Mouse (Mus musculus) liver, embryonic 14.5 days (tissue): ENCODE data around the gene Srcap. TPM values are rescaled to one million over a fixed set of nuclear protein-coding genes. Genes with fewer than 3 reads are reported as not detected.

Experiments
- ATAC-seq: fragments of 200-750 bp; cut with Nextera tagmentation; 2 replicates; pipeline ENCODE4 v1.8.0; 2017; ENCODE audit warnings: moderate number of reproducible peaks, mild to moderate bottlenecking, moderate library complexity; ENCODE audit not compliant: insufficient read depth
- DNase-seq, 3 experiments: peaks; one replicate each; pipeline ENCODE4 v3.0.0-alpha.2; 2012 to 2013; ENCODE audit warnings: low read depth in 3 of 3, low spot score in 3 of 3
- H3K27ac ChIP-seq: fragments of 300-500 bp; sonication (generic); 2 replicates; pipeline ENCODE4 v1.5.1; 2014; ENCODE audit warnings: moderate library complexity, mild to moderate bottlenecking, control low read depth, inconsistent platforms
- H3K27me3 ChIP-seq: fragments of 300-500 bp; sonication (generic); 2 replicates; pipeline ENCODE4 v1.6.1; 2014; ENCODE audit warnings: mild to moderate bottlenecking, low read length, moderate library complexity; ENCODE audit not compliant: control insufficient read depth, insufficient read depth
- H3K36me3 ChIP-seq: fragments of 300-500 bp; sonication (generic); replicated peaks from 2 replicates; pipeline ENCODE4 v1.6.1; 2014; ENCODE audit warnings: low read depth; ENCODE audit not compliant: control insufficient read depth, insufficient read depth
- H3K4me1 ChIP-seq, 2 experiments: fragments of 200-500 bp in 1 of 2; fragments of 300-500 bp in 1 of 2; sonication (generic) in 1 of 2; replicated peaks; 2 replicates each; pipeline ENCODE4 v1.6.1; 2012 to 2014; ENCODE audit warnings: antibody characterized with exemption in 1 of 2, inconsistent platforms in 1 of 2, low read length in 1 of 2; ENCODE audit not compliant: control insufficient read depth in 2 of 2, insufficient read depth in 2 of 2
- H3K4me2 ChIP-seq: fragments of 300-500 bp; sonication (generic); 2 replicates; pipeline ENCODE4 v1.6.1; 2014; ENCODE audit warnings: low read depth, mild to moderate bottlenecking, control low read depth, moderate library complexity
- H3K4me3 ChIP-seq, 2 experiments: fragments of 200-500 bp in 1 of 2; fragments of 300-500 bp in 1 of 2; sonication (generic) in 1 of 2; 2 replicates each; pipeline ENCODE4 v1.5.1; 2012 to 2014; ENCODE audit warnings: low read depth in 2 of 2, low read length in 2 of 2, mild to moderate bottlenecking in 2 of 2, control low read depth in 1 of 2, inconsistent platforms in 1 of 2, moderate library complexity in 1 of 2; ENCODE audit not compliant: insufficient read depth in 1 of 2
- H3K9ac ChIP-seq: fragments of 300-500 bp; sonication (generic); replicated peaks from 2 replicates; pipeline ENCODE4 v1.6.1; 2014; ENCODE audit warnings: mild to moderate bottlenecking, control low read depth, moderate library complexity
- H3K9me3 ChIP-seq: fragments of 300-500 bp; sonication (generic); 2 replicates; pipeline ENCODE4 v1.6.1; 2016; ENCODE audit warnings: low read length, mixed read lengths; ENCODE audit not compliant: control insufficient read depth
- CTCF ChIP-seq: IDR thresholded peaks from 2 replicates; pipeline ENCODE4 v1.5.1; 2016; ENCODE audit warnings: antibody characterized with exemption, low read depth, control low read depth
- EP300 ChIP-seq: IDR thresholded peaks from 2 replicates; pipeline ENCODE4 v1.6.1; 2016; ENCODE audit warnings: antibody characterized with exemption, low read depth
- WGBS: fragments of 180-500 bp; shearing (Covaris S2); extraction: QIAGEN DNeasy Blood & Tissue Kit; methylation state at CpG from one replicate; pipeline ENCODE4 v1.1.7; 2014; ENCODE audit not compliant: insufficient replicate concordance; 5-methylcytosine and 5-hydroxymethylcytosine counted together
- polyA plus RNA-seq, 2 experiments: library from polyadenylated mRNA; depleted of rRNA in 1 of 2; stranded (reverse) in 1 of 2; unstranded in 1 of 2; fragments of >200 nt; fragmentation: Nextera tagmentation in 1 of 2; extraction: Ambion mirVana in 1 of 2; gene quantifications; 2 replicates each; pipeline versions ENCODE4 v1.2.1 to v1.2.3; 2012 to 2014

Gene Srcap
- polyA plus RNA-seq, 2 experiments: 3.7 to 10.3 TPM

DNA sequence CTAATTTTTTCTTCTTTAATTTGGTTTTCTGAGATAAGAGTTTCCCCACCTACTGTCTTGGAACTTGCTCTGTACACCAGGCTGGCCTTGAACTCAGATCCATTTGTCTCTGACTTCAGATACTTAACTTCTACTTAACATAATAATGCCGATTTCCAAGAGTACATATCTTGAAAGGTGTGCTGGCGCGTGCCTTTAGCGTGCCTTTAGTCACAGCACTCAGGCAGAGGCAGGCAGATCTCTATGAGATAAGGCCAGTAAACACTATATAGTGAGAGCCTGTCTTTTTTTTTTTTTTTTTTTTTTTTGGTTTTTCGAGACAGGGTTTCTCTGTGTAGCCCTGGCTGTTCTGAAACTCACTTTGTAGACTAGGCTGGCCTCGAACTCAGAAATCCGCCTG, 4.6 kb downstream of the Srcap start:
- TF ChIP-seq EP300 (no peak), CTCF (no peak)
- no peak for DNase-seq
- no peak overlapping the region for H3K9ac ChIP-seq
- peaks cover 8 to 9% of the 10 kb centered on the region in 2 experiments for H3K4me1 ChIP-seq
- no peaks in the 10 kb centered on the region for H3K9me3 ChIP-seq
- no peak overlapping the region for H3K4me3 ChIP-seq
- H3K27me3 ChIP-seq: no peaks in the 10 kb centered on the region
- H3K4me2 ChIP-seq: no peak overlapping the region
- peaks cover 64% of the 10 kb centered on the region for H3K36me3 ChIP-seq
- ATAC-seq: no peak
- H3K27ac ChIP-seq: no peak overlapping the region
- WGBS: 86% methylated on average over 6 of the region's 7 CpGs

DNA sequence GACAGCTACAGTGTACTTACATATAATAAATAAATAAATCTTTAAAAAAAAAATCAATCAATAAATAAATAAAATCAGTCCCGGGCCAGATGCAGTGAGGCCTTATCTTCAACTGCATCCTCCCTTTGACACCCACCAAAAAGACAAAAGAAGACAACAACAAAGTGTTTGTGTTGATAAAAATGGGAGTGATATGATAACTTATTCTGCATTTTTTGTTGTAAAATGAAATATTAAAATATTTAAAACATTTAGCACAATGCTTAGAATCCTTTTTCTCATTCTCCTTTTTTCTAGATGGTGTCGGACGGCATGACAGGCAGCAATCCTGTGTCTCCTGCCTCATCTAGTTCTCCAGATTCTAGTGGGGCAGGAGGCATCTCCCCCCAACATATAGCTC, 7.5 kb downstream of the Srcap start, which contains the start of gene Gm42715:
TSS of gene Gm42715 (plus strand) at position 301 of the 400 bp plus-strand sequence.
- ATAC-seq (no peak), DNase-seq (no peak)
- 89% methylated on average over 3 of the region's 3 CpGs for WGBS
- Histone ChIP-seq H3K27ac (no peak within 1 kb of the TSS), H3K9ac (no peak within 1 kb of the TSS), H3K27me3 (no peaks in the 10 kb centered on the region), H3K4me1 (no peaks in the 10 kb centered on the region), H3K36me3 (peaks cover 87% of the 10 kb centered on the region), H3K4me2 (no peak within 1 kb of the TSS), H3K9me3 (no peaks in the 10 kb centered on the region), H3K4me3 (no peak within 1 kb of the TSS)
- TF ChIP-seq CTCF: no peak
- TF ChIP-seq EP300: no peak

DNA sequence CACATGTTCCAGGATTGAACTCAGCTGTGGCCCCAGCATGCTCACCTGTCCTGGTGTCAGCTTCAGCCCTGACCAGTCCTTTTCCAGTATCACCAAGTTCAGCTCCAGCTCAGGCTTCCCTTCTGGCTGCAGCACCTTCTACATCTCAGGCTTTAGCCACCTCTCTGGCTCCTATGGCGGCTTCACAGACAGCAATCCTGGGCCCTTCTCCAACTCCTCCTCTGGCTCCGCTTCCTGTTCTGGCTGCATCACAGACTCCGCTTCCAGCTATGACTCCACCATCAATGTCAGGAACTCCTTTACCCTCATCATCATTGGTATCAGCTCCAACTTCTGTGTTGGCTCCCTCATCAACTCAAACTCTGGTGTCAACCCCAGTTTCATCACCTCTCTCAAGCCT, 29.9 kb downstream of the Srcap start:
- peaks cover 92% of the 10 kb centered on the region for H3K36me3 ChIP-seq
- no peak overlapping the region for H3K4me3 ChIP-seq
- 92% methylated on average over 3 of the region's 3 CpGs for WGBS
- no peak for TF ChIP-seq EP300
- no peak for TF ChIP-seq CTCF
- H3K9me3 ChIP-seq: no peaks in the 10 kb centered on the region
- no peak overlapping the region for H3K27ac ChIP-seq
- no peak for ATAC-seq
- H3K27me3 ChIP-seq: no peaks in the 10 kb centered on the region
- DNase-seq: no peak
- H3K9ac ChIP-seq: no peak overlapping the region
- no peak overlapping the region for H3K4me2 ChIP-seq
- H3K4me1 ChIP-seq: no peaks in the 10 kb centered on the region

DNA sequence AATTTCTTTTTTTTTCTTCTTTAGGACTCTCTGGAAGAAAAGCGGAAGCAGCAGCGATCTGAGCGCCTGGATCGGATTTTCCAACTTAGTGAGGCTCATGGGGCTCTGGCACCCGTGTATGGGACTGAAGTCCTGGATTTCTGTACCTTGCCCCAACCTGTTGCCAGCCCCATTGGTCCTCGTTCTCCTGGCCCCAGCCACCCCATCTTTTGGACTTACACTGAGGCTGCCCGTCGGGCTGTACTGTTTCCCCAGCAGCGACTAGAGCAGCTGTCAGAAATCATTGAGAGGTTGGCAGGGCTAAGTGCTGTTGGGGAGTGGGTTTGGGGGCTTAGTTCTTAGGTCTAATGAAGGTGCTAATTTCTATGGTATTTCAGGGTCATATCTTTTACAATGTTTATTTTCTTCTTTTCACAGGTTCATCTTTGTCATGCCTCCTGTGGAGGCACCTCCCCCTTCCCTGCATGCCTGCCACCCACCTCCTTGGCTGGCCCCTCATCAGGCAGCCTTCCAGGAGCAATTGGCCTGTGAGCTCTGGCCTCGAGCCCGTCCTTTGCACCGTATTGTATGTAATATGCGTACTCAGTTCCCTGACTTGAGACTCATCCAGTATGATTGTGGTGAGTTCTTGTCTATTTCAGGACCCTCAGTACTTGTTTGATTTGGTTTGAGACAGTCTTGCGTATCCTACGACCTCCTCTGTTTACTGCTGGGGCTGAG, 37.5 kb downstream of the Srcap start:
- Histone ChIP-seq H3K27ac (no peak overlapping the region), H3K27me3 (no peaks in the 10 kb centered on the region), H3K4me3 (no peak overlapping the region), H3K9ac (no peak overlapping the region), H3K4me1 (no peaks in the 10 kb centered on the region), H3K9me3 (no peaks in the 10 kb centered on the region), H3K4me2 (no peak overlapping the region), H3K36me3 (peaks cover 75% of the 10 kb centered on the region)
- ATAC-seq (no peak), DNase-seq (no peak)
- no peak for TF ChIP-seq EP300
- TF ChIP-seq CTCF: no peak
- WGBS: 88% methylated on average over 15 of the region's 15 CpGs

DNA sequence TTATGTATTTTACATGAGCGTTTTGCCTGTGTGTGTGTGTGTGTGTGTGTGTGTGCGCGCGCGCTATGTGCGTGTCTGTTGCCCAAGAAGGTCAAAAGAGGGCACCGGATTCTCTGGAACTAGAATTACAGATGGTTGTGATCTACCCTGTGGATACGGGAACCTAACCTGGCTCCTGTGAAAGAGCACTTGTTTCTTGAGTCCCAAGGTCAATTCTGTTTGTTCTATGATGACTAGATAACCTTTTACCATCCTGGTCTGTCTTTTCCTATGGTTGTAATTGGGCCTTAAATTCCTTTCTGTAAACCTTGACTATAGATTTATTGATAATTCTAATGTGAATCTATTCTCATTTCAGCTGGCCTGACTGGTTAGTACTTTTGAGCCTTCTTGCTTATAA, 39.8 kb downstream of the Srcap start:
- ATAC-seq: no peak
- TF ChIP-seq CTCF (no peak), EP300 (no peak)
- Histone ChIP-seq H3K9me3 (no peaks in the 10 kb centered on the region), H3K27me3 (no peaks in the 10 kb centered on the region), H3K9ac (no peak overlapping the region), H3K36me3 (peaks cover 72% of the 10 kb centered on the region), H3K4me3 (no peak overlapping the region), H3K4me1 (no peaks in the 10 kb centered on the region), H3K27ac (no peak overlapping the region), H3K4me2 (no peak overlapping the region)
- no peak for DNase-seq
- 94% methylated on average over 8 of the region's 8 CpGs for WGBS
